Mouse (Mus musculus) lung, postnatal 0 days (tissue): ENCODE results near the gene Galp.

Experiments used
- CTCF ChIP-seq: IDR thresholded peaks from 2 replicates; pipeline ENCODE4 v1.5.1; 2016; ENCODE audit warnings: antibody characterized with exemption, mild to moderate bottlenecking
- EP300 ChIP-seq: IDR thresholded peaks from 2 replicates; pipeline ENCODE4 v1.6.1; 2016; ENCODE audit warnings: antibody characterized with exemption, mild to moderate bottlenecking, control low read depth

DNA sequence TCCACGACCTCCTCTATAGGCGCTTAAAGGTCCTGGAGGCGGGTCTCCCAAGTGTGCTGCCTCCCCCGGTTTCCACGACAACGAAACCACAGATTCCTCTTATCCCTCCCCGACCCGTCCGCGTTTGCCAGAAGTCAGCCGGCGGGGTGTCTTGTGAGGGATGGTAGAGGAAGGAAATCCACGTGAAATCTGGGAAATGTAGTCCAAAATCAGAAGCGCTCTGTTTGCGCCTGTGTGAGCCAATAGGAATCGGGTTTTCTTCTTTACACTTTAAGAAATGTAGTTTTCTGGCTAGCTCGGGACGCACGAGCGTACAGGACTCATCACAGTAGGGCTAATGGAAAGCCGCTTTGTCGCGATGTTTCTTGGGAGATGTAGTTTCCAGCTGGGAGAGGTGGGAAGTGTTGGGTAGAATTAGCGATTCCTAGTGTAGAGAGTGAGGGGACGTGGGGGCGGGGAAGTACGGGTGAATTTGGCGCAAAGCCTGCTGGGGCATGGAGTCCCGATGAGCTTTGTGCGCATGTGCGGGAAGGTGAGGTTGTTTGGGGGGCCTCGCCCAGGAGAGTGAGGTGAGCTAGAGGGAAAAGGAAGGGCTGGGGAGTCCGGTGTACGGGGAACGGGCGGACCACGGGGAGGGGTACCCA is 24.8 kb upstream of the Galp start, which contains the start of gene Zfp444:
- TF ChIP-seq EP300 = peak; percentile 60
- TF ChIP-seq CTCF = no peak
